Mouse (Mus musculus) CH12.LX (cell line): ENCODE measurements around the gene Cdk9.

Experiments
- CHD2 ChIP-seq: IDR thresholded peaks from 2 replicates; pipeline ENCODE4 v1.6.1; 2011; ENCODE audit warnings: low read length, improper control_type of control experiment
- CTCF ChIP-seq, 2 experiments: IDR thresholded peaks in 1 of 2; conservative IDR thresholded peaks in 1 of 2; 2 replicates each; pipeline ENCODE4 v1.5.1; 2011 to 2012; ENCODE audit warnings: low read depth in 2 of 2, low read length in 2 of 2, improper control_type of control experiment in 1 of 2, inconsistent platforms in 1 of 2, mild to moderate bottlenecking in 1 of 2, moderate library complexity in 1 of 2
- E2F4 ChIP-seq: IDR thresholded peaks from 2 replicates; pipeline ENCODE4 v1.6.1; 2011; ENCODE audit warnings: low read depth, low read length, improper control_type of control experiment; ENCODE audit not compliant: insufficient replicate concordance
- JUND ChIP-seq: conservative IDR thresholded peaks from 2 replicates; pipeline ENCODE4 v1.6.1; 2011; ENCODE audit warnings: low read depth, low read length, improper control_type of control experiment
- MEF2A ChIP-seq: IDR thresholded peaks from 2 replicates; pipeline ENCODE4 v1.6.1; 2014; ENCODE audit warnings: low read depth, mild to moderate bottlenecking, inconsistent platforms, low read length, improper control_type of control experiment, borderline replicate concordance
- POLR2A ChIP-seq: IDR thresholded peaks from 2 replicates; pipeline ENCODE4 v1.6.1; 2011; ENCODE audit warnings: low read depth, mild to moderate bottlenecking, improper control_type of control experiment, low read length

GRCm38 (mm10) chr2:32682721-32683417 is 30.0 kb downstream of the Cdk9 start:
- TF ChIP-seq POLR2A (no peak), JUND (no peak), E2F4 (no peak), CHD2 (no peak), CTCF (conservative IDR thresholded peaks at IDR 0.05 in 1 of 2, IDR thresholded peaks at IDR 0.05 in 1 of 2; ENCODE audit: low read depth in 2 of 2, low read length in 2 of 2) (no peak), MEF2A (no peak)
